In the genomic region with DNA sequence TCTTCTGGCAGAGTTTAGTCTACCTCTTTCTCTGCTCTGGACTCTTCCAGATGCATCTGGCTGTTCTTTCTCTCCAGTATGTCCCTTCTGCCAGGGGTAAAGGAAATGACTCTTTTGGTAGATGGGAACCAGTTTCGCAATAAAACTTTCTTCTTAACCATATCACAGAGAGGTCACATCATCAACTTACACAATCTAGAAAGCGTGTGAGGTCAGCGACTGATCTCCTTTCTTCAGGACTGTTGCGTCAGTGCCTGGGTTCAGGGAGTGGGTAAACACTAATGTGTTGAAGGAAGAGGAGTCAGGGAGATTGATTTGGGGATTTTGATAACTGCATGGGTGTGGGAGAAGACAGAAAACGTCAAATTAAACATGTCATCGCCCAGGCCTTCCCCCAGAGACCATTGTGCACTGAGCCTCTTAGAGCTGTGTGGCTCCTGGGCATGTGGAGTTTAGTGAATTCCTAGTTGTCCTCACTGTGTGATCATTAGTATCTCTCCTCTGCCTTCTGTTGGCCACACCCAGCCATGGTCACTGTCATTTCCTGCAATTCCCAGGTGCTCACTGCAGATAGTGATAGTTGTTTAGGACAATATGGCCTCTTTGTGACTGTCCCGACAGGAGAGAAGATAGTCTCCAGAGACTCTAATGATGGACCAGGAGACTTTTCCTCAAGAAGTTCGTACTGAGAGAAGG, we compare ENCODE assay signal across 17 mouse cellular contexts.
A peak's percentile ranks its signal among the peaks of the same experiment; 100 is the strongest.
DNase-seq lines count a peak whose midpoint lies in the region; ATAC-seq and TF ChIP-seq lines count a peak whose summit lies in the region.
"Had no signal": no experiment of that assay in that cellular context is flagged by ENCODE, and none has a peak within 500 bp of the region (broad histone marks: within the 10 kb centered on the region; RNA-seq: fewer than 3 reads in every experiment).

No protein-coding gene starts in this region.

- H3K9ac ChIP-seq in forebrain, postnatal 0 days: no peak overlapping the region
- no peak overlapping the region for H3K9ac ChIP-seq in lung, postnatal 0 days (replicated peaks; ENCODE audit: low read depth)
- H3K9ac ChIP-seq in liver, embryonic 14.5 days (replicated peaks): no peak overlapping the region
- H3K9ac ChIP-seq in hindbrain, embryonic 16.5 days (ENCODE audit: low read depth, low read length): no peak overlapping the region
- H3K9ac ChIP-seq: forebrain, embryonic 15.5 days; limb, embryonic 15.5 days; midbrain, embryonic 12.5 days had no signal

- no peaks in the 10 kb centered on the region for H3K9me3 ChIP-seq in forebrain, embryonic 10.5 days
- no peaks in the 10 kb centered on the region for H3K9me3 ChIP-seq in forebrain, postnatal 0 days (ENCODE audit: low read length)
- no peaks in the 10 kb centered on the region for H3K9me3 ChIP-seq in lung, postnatal 0 days (ENCODE audit: low read length)
- no peaks in the 10 kb centered on the region for H3K9me3 ChIP-seq in liver, embryonic 14.5 days (ENCODE audit: control insufficient read depth, low read length)
- no peaks in the 10 kb centered on the region for H3K9me3 ChIP-seq in hindbrain, embryonic 16.5 days (ENCODE audit: control insufficient read depth, low read length)
- H3K9me3 ChIP-seq: forebrain, embryonic 15.5 days; limb, embryonic 15.5 days; midbrain, embryonic 12.5 days had no signal

- peak overlapping the region; percentile 40; the same call in 1 of the 2 replicates for H3K27ac ChIP-seq in forebrain, embryonic 10.5 days
- H3K27ac ChIP-seq in forebrain, postnatal 0 days (ENCODE audit: low read depth, low read length): no peak overlapping the region
- 0 out of 2 replicates have a peak overlapping the region, but pooled peaks have one; percentile 5 for H3K27ac ChIP-seq in lung, postnatal 0 days (ENCODE audit: low read length)
- H3K27ac ChIP-seq in liver, embryonic 14.5 days: no peak overlapping the region
- no peak overlapping the region for H3K27ac ChIP-seq in hindbrain, embryonic 16.5 days (ENCODE audit: low read depth, low read length)
- H3K27ac ChIP-seq: forebrain, embryonic 15.5 days; kidney, postnatal 0 days; limb, embryonic 15.5 days; midbrain, embryonic 12.5 days; stomach, postnatal 0 days had no signal

- TF ChIP-seq CTCF in forebrain, postnatal 0 days (IDR thresholded peaks at IDR 0.05; ENCODE audit: low read depth): no peak
- TF ChIP-seq CTCF in lung, postnatal 0 days (IDR thresholded peaks at IDR 0.05): no peak
- no peak for TF ChIP-seq CTCF in liver, embryonic 14.5 days (IDR thresholded peaks at IDR 0.05; ENCODE audit: low read depth)

- TF ChIP-seq EP300 in lung, postnatal 0 days (IDR thresholded peaks at IDR 0.05): peak; percentile 87
- no peak for TF ChIP-seq EP300 in liver, embryonic 14.5 days (IDR thresholded peaks at IDR 0.05; ENCODE audit: low read depth)

- H3K27me3 ChIP-seq in forebrain, embryonic 10.5 days (ENCODE audit: poor library complexity, severe bottlenecking): peaks cover 44% of the 10 kb centered on the region
- no peaks in the 10 kb centered on the region for H3K27me3 ChIP-seq in forebrain, postnatal 0 days (ENCODE audit: insufficient read depth, low read length)
- H3K27me3 ChIP-seq in lung, postnatal 0 days (replicated peaks; ENCODE audit: insufficient read depth, low read length): no peaks in the 10 kb centered on the region
- no peaks in the 10 kb centered on the region for H3K27me3 ChIP-seq in liver, embryonic 14.5 days (ENCODE audit: control insufficient read depth, insufficient read depth, low read length)
- H3K27me3 ChIP-seq in hindbrain, embryonic 16.5 days (replicated peaks; ENCODE audit: control insufficient read depth, insufficient read depth, low read length): no peaks in the 10 kb centered on the region
- H3K27me3 ChIP-seq: forebrain, embryonic 15.5 days; limb, embryonic 15.5 days had no signal

- peaks cover 17% of the 10 kb centered on the region for H3K4me1 ChIP-seq in forebrain, embryonic 10.5 days
- H3K4me1 ChIP-seq in forebrain, postnatal 0 days (ENCODE audit: insufficient read depth): no peaks in the 10 kb centered on the region
- peaks cover 4% of the 10 kb centered on the region; the same call in 1 of the 2 replicates for H3K4me1 ChIP-seq in lung, postnatal 0 days (ENCODE audit: insufficient read depth, low read depth, low read length)
- peaks cover 0 to 9% of the 10 kb centered on the region in 2 experiments; a peak in 2 of 4 replicates for H3K4me1 ChIP-seq in liver, embryonic 14.5 days (replicated peaks; ENCODE audit: control insufficient read depth in 2 of 2, insufficient read depth in 2 of 2, low read length in 1 of 2)
- H3K4me1 ChIP-seq in hindbrain, embryonic 16.5 days (ENCODE audit: control insufficient read depth, insufficient read depth, low read depth, low read length): no peaks in the 10 kb centered on the region
- H3K4me1 ChIP-seq: forebrain, embryonic 15.5 days; limb, embryonic 15.5 days; midbrain, embryonic 12.5 days had no signal

- H3K4me3 ChIP-seq in forebrain, embryonic 10.5 days: no peak overlapping the region
- no peak overlapping the region for H3K4me3 ChIP-seq in forebrain, postnatal 0 days (ENCODE audit: low read depth, low read length)
- H3K4me3 ChIP-seq in lung, postnatal 0 days (ENCODE audit: low read depth, low read length): no peak overlapping the region
- H3K4me3 ChIP-seq in liver, embryonic 14.5 days (ENCODE audit: insufficient read depth in 1 of 2, low read depth in 2 of 2, low read length in 2 of 2): no peak overlapping the region
- no peak overlapping the region for H3K4me3 ChIP-seq in hindbrain, embryonic 16.5 days (ENCODE audit: low read length)
- H3K4me3 ChIP-seq: forebrain, embryonic 15.5 days; limb, embryonic 15.5 days; midbrain, embryonic 12.5 days had no signal

- no peaks in the 10 kb centered on the region for H3K36me3 ChIP-seq in forebrain, embryonic 10.5 days (replicated peaks)
- H3K36me3 ChIP-seq in forebrain, postnatal 0 days (ENCODE audit: insufficient read depth): no peaks in the 10 kb centered on the region
- no peaks in the 10 kb centered on the region for H3K36me3 ChIP-seq in lung, postnatal 0 days (ENCODE audit: insufficient read depth, low read length)
- H3K36me3 ChIP-seq in liver, embryonic 14.5 days (replicated peaks; ENCODE audit: control insufficient read depth, insufficient read depth, low read depth): no peaks in the 10 kb centered on the region
- H3K36me3 ChIP-seq in hindbrain, embryonic 16.5 days (ENCODE audit: control insufficient read depth, insufficient read depth, low read length): no peaks in the 10 kb centered on the region
- H3K36me3 ChIP-seq: forebrain, embryonic 15.5 days; limb, embryonic 15.5 days; midbrain, embryonic 12.5 days had no signal

- no peak for ATAC-seq in forebrain, postnatal 0 days
- ATAC-seq in lung, postnatal 0 days: peak; percentile 81
- ATAC-seq in liver, embryonic 14.5 days (ENCODE audit: insufficient read depth): peak; percentile 58; the same call in 1 of the 2 replicates
- no peak for ATAC-seq in hindbrain, embryonic 16.5 days
- ATAC-seq: forebrain, embryonic 15.5 days; inflammation-experienced regulatory T-cells, adult 6 months had no signal

- no peak overlapping the region for H3K4me2 ChIP-seq in forebrain, postnatal 0 days (ENCODE audit: low read depth)
- no peak overlapping the region for H3K4me2 ChIP-seq in lung, postnatal 0 days (replicated peaks; ENCODE audit: low read depth, low read length)
- no peak overlapping the region for H3K4me2 ChIP-seq in liver, embryonic 14.5 days (ENCODE audit: low read depth)
- H3K4me2 ChIP-seq in hindbrain, embryonic 16.5 days (ENCODE audit: low read length): no peak overlapping the region
- H3K4me2 ChIP-seq: forebrain, embryonic 15.5 days; limb, embryonic 15.5 days; midbrain, embryonic 12.5 days had no signal

- WGBS in forebrain, embryonic 10.5 days: 80% methylated on average over 8 of the region's 8 CpGs
- WGBS in forebrain, postnatal 0 days: 83% methylated on average over 8 of the region's 8 CpGs
- WGBS in lung, postnatal 0 days: 43% methylated on average over 8 of the region's 8 CpGs
- WGBS in liver, embryonic 14.5 days (ENCODE audit: insufficient replicate concordance): 34% methylated on average over 8 of the region's 8 CpGs
- 86% methylated on average over 8 of the region's 8 CpGs for WGBS in hindbrain, embryonic 16.5 days

- no peak for DNase-seq in forebrain, embryonic 10.5 days (ENCODE audit: extremely low spot score, low spot score)
- no peak for DNase-seq in forebrain, postnatal 0 days
- DNase-seq in lung, postnatal 0 days (ENCODE audit: low spot score): peak; percentile 85
- DNase-seq in lung, postnatal 4 days: no peak
- peak; percentile 10 to 17 (median 10) for DNase-seq in liver, embryonic 14.5 days (ENCODE audit: low read depth in 3 of 3, low spot score in 3 of 3)
- no peak for DNase-seq in right cerebral cortex, postnatal 14 days
- no peak for DNase-seq in cerebellum, adult 18-20 months
- DNase-seq: cerebellum, adult 8-10 months; heart, postnatal 36 days; thymus, postnatal 14 days had no signal

Comparison
In these comparisons a context has a peak if more than half of its experiments do, and no peak if none do; other contexts are left out.
1. DNase-seq: peak in lung, postnatal 0 days (single experiment) and liver, embryonic 14.5 days (3 of 3); none in forebrain, embryonic 10.5 days (single experiment), forebrain, postnatal 0 days (single experiment), lung, postnatal 4 days (0 of 2), right cerebral cortex, postnatal 14 days (single experiment) and cerebellum, adult 18-20 months (0 of 2).
2. H3K27ac ChIP-seq: peak in forebrain, embryonic 10.5 days (single experiment) and lung, postnatal 0 days (single experiment); none in forebrain, postnatal 0 days (single experiment), liver, embryonic 14.5 days (single experiment) and hindbrain, embryonic 16.5 days (single experiment).
3. ATAC-seq: peak in lung, postnatal 0 days (single experiment) and liver, embryonic 14.5 days (single experiment); none in forebrain, postnatal 0 days (single experiment) and hindbrain, embryonic 16.5 days (single experiment).